Mouse (Mus musculus): ENCODE data around the gene Ptprd. TPM values are rescaled to one million over a fixed set of nuclear protein-coding genes. Genes with fewer than 3 reads are reported as not detected.

Gene Ptprd
- polyA plus RNA-seq, 1 experiment = 7.4 TPM

DNA sequence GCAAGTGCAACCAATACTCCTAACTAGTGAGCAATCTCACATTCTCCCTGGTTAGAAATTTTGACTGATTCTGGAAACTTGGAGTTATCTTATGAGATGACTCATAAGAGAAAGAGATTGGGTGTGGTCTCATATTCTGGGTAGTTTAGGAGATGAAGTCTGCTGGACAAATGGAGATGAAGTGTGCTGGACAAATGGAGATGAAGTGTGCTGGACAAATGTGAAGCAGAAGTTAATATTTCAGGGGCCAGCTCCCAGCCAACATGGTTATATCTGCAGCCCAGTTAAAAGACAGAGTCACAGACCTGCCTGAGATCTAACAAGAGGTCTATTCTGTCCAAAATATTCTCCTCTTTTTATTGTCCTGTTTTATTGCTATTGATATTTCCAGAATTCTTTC, 1645.8 kb downstream of the Ptprd start:
- no peak for TF ChIP-seq POLR2A (IDR thresholded peaks at IDR 0.05; ENCODE audit: borderline replicate concordance, control insufficient read depth, low read depth, low read length)
- no peak for TF ChIP-seq CTCF (IDR thresholded peaks at IDR 0.05; ENCODE audit: control insufficient read depth, insufficient read depth, low read length)
- Histone ChIP-seq H3K4me3 (replicated peaks; ENCODE audit: control insufficient read depth, low read depth, low read length) (no peak overlapping the region), H3K4me1 (ENCODE audit: control insufficient read depth, insufficient read depth, low read length) (no peaks in the 10 kb centered on the region), H3K27ac (ENCODE audit: control insufficient read depth, insufficient read depth, low read depth, low read length, poor library complexity) (no peak overlapping the region)

DNA sequence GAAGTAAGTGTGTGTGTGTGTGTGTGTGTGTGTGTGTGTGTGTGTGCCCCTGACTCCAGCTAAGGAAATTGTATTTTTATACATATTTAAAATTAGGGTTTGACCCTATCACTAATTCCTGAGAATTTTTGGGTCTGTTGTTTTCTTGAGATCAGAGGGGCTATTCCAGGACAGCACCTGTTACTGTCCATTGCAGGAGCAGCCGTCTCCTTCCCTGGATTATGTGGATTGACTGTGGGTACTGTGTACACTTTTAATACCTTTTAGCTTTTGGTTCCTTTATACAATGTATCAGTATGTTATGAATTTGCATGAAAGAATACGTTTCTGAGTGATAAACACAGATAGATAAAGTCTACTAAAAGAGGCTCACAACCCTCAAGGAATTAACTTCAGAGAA, 1670.0 kb downstream of the Ptprd start:
- H3K4me3 ChIP-seq (replicated peaks; ENCODE audit: control insufficient read depth, low read depth, low read length) = no peak overlapping the region
- TF ChIP-seq CTCF (IDR thresholded peaks at IDR 0.05; ENCODE audit: control insufficient read depth, insufficient read depth, low read length) = no peak
- no peak for TF ChIP-seq POLR2A (IDR thresholded peaks at IDR 0.05; ENCODE audit: borderline replicate concordance, control insufficient read depth, low read depth, low read length)
- 55% methylated on average over 2 of the region's 2 CpGs for WGBS
- no peaks in the 10 kb centered on the region for H3K4me1 ChIP-seq (ENCODE audit: control insufficient read depth, insufficient read depth, low read length)
- no peak overlapping the region for H3K27ac ChIP-seq (ENCODE audit: control insufficient read depth, insufficient read depth, low read depth, low read length, poor library complexity)

DNA sequence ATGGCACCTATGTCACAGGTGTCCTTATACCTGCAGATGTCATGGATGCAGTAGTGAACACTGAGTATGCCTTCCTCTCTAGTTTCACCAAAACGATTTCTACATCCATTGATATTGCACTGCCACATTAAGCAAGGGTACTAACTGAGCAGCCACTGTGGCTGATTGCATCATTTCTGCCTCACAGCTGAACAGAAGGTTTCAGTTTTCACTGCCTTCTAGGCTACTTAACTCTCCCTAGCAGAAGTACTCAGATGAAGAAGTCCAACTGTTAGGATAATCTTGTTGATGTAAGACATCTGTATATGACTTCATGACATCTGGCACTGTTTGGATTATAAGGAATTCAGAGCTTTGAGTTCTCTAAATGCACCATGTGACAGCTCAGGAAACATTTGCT, 1678.8 kb downstream of the Ptprd start:
- Histone ChIP-seq H3K27ac (ENCODE audit: control insufficient read depth, insufficient read depth, low read depth, low read length, poor library complexity) (no peak overlapping the region), H3K4me3 (replicated peaks; ENCODE audit: control insufficient read depth, low read depth, low read length) (no peak overlapping the region), H3K4me1 (ENCODE audit: control insufficient read depth, insufficient read depth, low read length) (no peaks in the 10 kb centered on the region)
- 47% methylated on average over 1 of the region's 1 CpGs for WGBS
- TF ChIP-seq POLR2A (IDR thresholded peaks at IDR 0.05; ENCODE audit: borderline replicate concordance, control insufficient read depth, low read depth, low read length) = no peak
- no peak for TF ChIP-seq CTCF (IDR thresholded peaks at IDR 0.05; ENCODE audit: control insufficient read depth, insufficient read depth, low read length)

DNA sequence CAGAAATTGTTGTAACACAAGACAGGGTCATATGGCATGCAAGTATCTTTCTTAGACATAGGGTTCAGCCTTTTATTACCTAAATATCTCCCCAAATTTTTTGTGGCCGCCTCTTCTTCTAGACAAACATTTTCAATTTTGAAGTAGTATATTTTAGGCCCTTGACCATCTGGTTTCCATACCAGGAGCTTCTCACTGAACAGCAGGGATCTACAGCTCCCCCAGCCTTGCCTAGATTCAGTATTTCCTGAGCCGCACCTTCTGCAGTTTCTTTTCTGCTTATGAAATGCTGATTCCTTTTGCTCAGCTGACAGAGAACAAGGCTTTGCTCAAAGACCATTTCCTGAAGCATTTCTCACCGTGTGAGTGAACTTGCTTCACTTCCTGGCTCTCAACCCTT, 1686.5 kb downstream of the Ptprd start:
- H3K4me1 ChIP-seq (ENCODE audit: control insufficient read depth, insufficient read depth, low read length) = no peaks in the 10 kb centered on the region
- TF ChIP-seq CTCF (IDR thresholded peaks at IDR 0.05; ENCODE audit: control insufficient read depth, insufficient read depth, low read length) = no peak
- TF ChIP-seq POLR2A (IDR thresholded peaks at IDR 0.05; ENCODE audit: borderline replicate concordance, control insufficient read depth, low read depth, low read length) = no peak
- H3K4me3 ChIP-seq (replicated peaks; ENCODE audit: control insufficient read depth, low read depth, low read length) = no peak overlapping the region
- 32% methylated on average over 3 of the region's 3 CpGs for WGBS
- H3K27ac ChIP-seq (ENCODE audit: control insufficient read depth, insufficient read depth, low read depth, low read length, poor library complexity) = no peak overlapping the region

DNA sequence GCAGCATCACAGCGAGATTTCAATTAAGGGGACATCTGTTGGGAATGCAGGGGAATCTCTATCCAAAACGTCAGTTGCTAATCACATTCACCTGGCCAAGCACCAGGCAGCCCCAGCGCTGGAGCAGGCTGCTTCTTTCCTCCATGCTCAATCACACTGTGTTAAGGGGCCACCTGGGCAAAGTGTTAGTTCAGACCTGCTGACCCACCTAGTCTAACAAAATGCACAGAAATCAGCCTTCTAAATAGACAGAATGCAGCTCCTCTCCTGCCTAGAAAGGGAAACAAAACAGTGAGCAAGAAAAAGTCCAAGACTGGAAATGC, 1708.5 kb downstream of the Ptprd start:
- TF ChIP-seq POLR2A (IDR thresholded peaks at IDR 0.05; ENCODE audit: borderline replicate concordance, control insufficient read depth, low read depth, low read length) = no peak
- no peak overlapping the region for H3K27ac ChIP-seq (ENCODE audit: control insufficient read depth, insufficient read depth, low read depth, low read length, poor library complexity)
- H3K4me3 ChIP-seq (replicated peaks; ENCODE audit: control insufficient read depth, low read depth, low read length) = no peak overlapping the region
- no peaks in the 10 kb centered on the region for H3K4me1 ChIP-seq (ENCODE audit: control insufficient read depth, insufficient read depth, low read length)
- 48% methylated on average over 3 of the region's 3 CpGs for WGBS

DNA sequence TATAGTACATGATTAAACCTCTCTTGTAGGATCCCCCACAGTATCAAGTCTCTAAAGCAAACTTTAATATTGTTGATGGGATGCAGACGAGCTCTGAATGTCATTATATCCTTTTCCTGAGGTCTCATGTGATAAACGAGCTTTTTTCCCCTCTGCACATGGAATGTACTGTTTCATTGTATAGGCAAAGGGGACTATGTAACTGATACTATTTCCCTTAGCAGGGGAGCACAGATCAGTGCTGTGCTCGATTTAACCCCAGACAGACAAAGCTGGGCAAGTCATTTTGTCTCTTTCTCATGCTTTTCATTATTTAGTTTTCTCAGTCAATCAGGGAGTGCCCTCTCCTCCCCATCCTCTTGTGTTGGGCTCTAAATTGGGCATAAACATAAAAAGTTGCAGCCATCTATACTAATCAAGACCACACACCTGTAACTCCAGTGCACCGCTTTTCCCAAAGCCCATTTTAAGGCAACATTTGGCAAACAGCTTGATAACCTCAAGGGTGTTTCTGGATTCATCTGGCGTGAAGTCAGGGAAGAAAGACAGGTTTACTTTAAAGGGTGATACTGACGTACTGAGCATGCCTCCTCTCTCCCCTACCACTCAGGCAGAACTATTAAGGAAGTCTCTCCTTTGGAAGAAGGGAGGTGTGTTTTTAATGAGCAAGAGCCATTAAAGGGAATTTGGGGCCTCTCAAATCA, 1709.0 kb downstream of the Ptprd start:
- no peak overlapping the region for H3K4me3 ChIP-seq (replicated peaks; ENCODE audit: control insufficient read depth, low read depth, low read length)
- H3K27ac ChIP-seq (ENCODE audit: control insufficient read depth, insufficient read depth, low read depth, low read length, poor library complexity) = no peak overlapping the region
- WGBS = 62% methylated on average over 6 of the region's 6 CpGs
- no peaks in the 10 kb centered on the region for H3K4me1 ChIP-seq (ENCODE audit: control insufficient read depth, insufficient read depth, low read length)
- no peak for TF ChIP-seq POLR2A (IDR thresholded peaks at IDR 0.05; ENCODE audit: borderline replicate concordance, control insufficient read depth, low read depth, low read length)
- TF ChIP-seq CTCF (IDR thresholded peaks at IDR 0.05; ENCODE audit: control insufficient read depth, insufficient read depth, low read length) = no peak

DNA sequence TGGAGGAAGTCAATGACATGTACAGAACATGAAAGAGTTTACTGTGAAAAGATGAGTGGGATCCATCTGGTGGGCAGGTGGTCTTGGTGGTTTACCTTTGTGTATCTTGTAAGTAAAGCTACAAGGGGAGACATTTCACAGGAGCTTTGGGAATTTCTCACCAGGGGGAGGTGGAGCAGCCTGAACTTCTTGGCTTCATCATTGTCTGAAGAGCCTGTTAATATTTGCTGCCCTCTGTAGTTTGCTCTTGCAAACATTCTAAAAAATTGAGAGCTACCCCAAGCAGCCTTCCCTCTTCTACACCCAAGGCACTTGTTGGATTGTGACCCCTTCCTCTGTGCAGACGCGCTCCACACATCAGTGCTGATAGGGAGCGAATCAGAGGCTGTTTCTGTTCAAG, 1725.9 kb downstream of the Ptprd start:
- TF ChIP-seq CTCF (IDR thresholded peaks at IDR 0.05; ENCODE audit: control insufficient read depth, insufficient read depth, low read length) (no peak), POLR2A (IDR thresholded peaks at IDR 0.05; ENCODE audit: borderline replicate concordance, control insufficient read depth, low read depth, low read length) (no peak)
- 65% methylated on average over 3 of the region's 3 CpGs for whole genome bisulfite sequencing
- Histone ChIP-seq H3K4me3 (replicated peaks; ENCODE audit: control insufficient read depth, low read depth, low read length) (no peak overlapping the region), H3K4me1 (ENCODE audit: control insufficient read depth, insufficient read depth, low read length) (no peaks in the 10 kb centered on the region), H3K27ac (ENCODE audit: control insufficient read depth, insufficient read depth, low read depth, low read length, poor library complexity) (no peak overlapping the region)

DNA sequence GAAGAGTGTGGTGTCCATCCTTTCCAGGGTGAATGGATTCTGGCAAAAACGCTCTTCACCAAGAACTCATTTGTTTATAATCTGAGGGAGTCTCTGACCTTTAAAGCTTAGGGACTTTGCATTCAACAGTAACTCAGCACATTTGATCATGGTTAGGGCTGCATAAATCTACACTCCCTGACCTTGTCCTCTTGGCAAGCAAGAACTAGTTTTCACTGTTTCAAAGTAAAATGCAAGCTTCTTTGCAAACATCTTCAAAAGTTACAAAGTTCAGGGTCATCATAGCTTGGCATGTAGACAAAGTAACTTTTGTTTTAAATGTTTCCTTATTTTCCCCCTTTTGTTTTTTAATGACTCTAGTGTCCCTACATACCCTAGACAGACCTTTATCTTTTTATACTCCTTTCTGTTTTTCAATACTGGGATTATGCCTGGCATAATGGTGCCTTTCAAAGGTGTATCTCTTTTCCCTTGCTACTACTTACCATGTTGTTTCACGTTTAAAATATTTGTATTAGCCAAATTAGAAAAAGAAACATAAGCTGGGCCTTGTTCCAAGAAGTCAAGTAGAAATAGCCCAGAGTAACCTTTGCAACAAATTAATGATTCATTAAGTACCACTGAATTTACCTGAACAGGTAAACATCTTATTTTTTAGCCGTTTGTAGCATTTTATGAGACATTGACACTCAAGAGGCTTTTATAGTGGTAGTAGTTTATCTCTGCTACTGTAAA, 1743.2 kb downstream of the Ptprd start:
- TF ChIP-seq CTCF (IDR thresholded peaks at IDR 0.05; ENCODE audit: control insufficient read depth, insufficient read depth, low read length) (no peak), POLR2A (IDR thresholded peaks at IDR 0.05; ENCODE audit: borderline replicate concordance, control insufficient read depth, low read depth, low read length) (no peak)
- Histone ChIP-seq H3K4me1 (ENCODE audit: control insufficient read depth, insufficient read depth, low read length) (no peaks in the 10 kb centered on the region), H3K27ac (ENCODE audit: control insufficient read depth, insufficient read depth, low read depth, low read length, poor library complexity) (no peak overlapping the region), H3K4me3 (replicated peaks; ENCODE audit: control insufficient read depth, low read depth, low read length) (no peak overlapping the region)
- WGBS = 67% methylated on average over 3 of the region's 3 CpGs
